Mouse (Mus musculus): ENCODE data around the gene Alyref.

- no peak for TF ChIP-seq CTCF (IDR thresholded peaks at IDR 0.05; ENCODE audit: control insufficient read depth, insufficient read depth, insufficient read length)
- no peak for TF ChIP-seq FOSL1 (IDR thresholded peaks at IDR 0.05; ENCODE audit: insufficient read depth, low read length, poor library complexity, severe bottlenecking)
- no peak for TF ChIP-seq CEBPB (IDR thresholded peaks at IDR 0.05; ENCODE audit: low read depth)
- no peak for TF ChIP-seq MAX (IDR thresholded peaks at IDR 0.05)
Observed at GRCm38 (mm10) chr11:120545964-120546363, 52.2 kb downstream of the Alyref start.
